Mouse (Mus musculus) c-Kit-negative CD71-positive TER-119-positive erythroid progenitor cells, embryonic 14.5 days (primary cell): ENCODE data around the gene Tssk6.
"Not testable (repeated sequence)": the region's sequence is repeated elsewhere in the genome, so short reads cannot be mapped to it uniquely, and the experiment has no call there.

Experiments
- DNase-seq: peaks from one replicate; pipeline ENCODE4 v3.0.0-alpha.2; 2013; ENCODE audit warnings: low read depth, low spot score

Gene Tssk6

DNA sequence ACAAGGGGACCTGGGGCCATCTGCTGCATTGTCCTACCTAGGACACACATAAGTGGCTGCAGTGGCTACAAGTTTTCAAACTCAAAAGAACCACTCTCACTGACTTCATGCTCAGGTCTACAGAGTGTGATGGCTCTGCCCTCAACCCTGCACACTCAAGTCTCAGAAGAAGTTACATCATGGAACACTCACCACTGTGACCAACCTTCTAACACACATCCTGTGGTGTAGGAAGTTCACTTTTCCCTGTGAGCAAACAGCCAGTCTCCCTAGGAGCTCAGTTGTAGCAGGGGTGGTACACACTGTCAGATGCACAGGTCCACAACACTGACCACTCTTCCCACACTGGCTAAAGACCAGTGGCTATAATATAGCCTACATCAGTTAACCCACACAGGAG lies 16.5 kb downstream of the Tssk6 start:
- DNase-seq = no peak

DNA sequence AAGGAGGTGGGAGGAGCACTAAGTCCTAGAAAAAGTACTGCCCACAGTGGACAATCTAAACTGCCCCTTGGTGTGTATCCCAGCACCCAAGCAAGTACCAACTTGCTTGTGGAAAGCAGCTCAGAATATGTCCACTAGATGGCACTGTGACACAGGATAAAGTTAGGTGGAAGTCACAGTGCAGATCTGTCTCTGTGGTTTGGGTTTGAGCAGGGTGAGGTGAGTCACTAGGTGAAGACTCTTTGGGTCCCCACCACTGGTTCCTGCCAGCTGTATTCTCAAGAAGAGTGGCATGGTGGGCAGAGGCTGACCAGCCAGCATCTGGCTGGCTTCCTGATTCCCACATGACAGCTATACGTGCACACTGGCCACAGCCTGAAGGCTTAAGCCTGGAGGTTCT lies 17.0 kb downstream of the Tssk6 start:
- DNase-seq = peak; percentile 81

DNA sequence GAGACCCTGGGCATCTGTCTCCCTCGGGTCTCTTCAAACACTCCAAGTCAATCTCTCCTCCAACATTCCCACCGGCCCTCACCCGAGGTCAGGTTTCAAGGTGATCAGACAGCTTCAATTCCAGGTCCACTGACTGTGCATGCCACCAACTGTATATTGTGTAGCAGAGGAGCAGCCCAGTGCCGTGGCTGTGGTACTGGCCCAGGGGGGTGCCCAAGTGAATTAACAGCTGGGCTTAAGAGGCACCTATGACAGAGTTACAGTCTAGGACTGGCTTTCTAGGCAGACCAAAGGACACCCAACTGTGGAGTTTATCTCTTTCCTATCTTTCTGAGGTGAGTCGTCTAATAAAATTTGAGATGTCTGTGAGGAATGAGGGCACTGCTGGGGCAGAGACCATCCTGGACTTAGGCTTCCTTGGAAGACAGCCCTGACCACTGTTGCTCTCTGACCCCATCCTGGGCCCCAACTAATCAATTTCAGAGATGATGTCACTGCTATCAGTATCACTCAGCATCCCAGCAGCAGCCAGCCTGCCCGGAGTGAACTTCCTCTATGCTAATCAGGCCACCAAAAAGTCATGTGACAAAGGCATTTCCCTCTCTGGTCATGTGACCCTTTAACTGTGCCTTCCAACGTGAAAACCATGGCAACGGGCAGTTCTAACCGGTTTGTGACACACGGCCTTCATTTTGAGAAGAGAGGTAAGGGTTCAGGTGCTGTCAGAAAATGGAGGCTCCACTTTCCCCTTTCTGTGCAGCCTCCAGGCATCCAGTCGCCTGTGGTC lies 18.1 kb downstream of the Tssk6 start:
- peak; percentile 60 for DNase-seq

DNA sequence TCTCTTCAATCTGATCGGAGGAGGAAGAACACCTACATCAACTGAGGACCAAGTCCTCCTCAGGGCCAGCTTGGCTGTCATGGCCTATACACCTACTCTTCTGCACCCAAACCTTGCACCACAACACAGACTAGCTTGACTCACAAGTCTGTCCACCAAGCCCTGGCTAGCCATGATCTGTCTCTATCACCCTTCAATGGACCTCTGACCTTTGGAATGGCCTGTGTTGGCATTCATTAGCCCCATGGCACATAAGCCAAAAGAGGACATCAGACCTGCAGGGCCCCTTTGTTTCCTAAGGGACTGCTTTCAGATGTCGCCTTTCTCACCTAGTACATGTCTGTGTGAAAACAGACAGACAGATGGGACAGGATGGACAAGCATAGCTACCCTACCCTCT lies 19.2 kb downstream of the Tssk6 start:
- no peak for DNase-seq

DNA sequence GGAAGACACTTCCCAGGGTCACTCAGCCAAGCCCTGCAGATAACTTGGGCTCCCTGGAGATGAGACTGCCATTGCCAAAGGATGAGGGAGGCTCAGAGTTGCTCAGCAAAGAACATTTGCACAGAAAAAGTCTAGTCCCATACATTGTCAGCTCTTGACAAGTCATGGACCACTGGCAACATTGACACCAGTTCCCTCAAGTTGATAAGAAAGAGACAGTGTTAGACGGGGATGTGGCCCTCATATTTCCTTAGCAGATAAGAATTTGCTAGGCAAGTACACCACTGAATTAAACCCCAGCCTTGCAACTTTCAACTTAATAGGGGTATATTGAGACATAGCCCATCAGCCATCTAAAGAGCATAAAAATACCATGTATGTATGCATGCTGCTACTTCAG lies 22.0 kb downstream of the Tssk6 start:
- no peak for DNase-seq

DNA sequence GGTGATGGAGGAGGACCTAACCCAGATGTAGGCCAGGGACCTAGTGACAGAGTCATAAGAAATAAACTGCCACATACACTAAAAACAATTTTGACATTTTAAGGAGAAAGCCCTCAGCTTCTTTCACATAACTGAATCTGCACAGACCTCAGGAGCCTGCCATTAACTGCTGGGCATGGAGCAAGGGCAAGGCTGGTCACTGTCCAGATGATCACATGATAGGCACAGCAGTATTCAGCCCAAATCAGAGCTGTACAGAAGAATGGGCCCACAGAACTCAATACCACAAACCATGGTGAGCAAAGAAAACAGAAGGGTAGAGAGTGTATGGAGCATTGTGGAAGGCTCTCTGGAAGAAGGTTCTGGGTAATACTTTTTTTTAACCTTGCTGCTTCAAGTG lies 24.9 kb downstream of the Tssk6 start:
- DNase-seq = no peak

DNA sequence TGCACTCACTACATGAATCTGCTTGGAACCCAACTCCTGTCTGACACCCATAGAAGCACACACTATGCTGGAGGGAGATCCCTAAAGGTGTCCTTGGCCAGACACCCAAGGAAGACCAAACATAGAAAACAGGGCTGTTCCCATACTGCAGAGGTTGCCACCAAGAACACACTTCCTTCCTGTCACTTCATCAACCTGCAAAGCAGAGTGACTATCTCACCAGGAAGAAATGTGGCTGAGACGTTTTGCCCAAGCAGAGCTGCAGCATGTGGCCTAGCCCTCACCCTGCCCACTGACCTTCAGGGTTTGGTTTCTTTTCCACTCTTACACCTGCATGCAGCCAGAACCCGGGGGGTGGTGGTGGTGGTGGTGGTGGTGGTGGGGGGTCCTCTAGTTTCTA lies 31.8 kb downstream of the Tssk6 start:
- DNase-seq = no peak

DNA sequence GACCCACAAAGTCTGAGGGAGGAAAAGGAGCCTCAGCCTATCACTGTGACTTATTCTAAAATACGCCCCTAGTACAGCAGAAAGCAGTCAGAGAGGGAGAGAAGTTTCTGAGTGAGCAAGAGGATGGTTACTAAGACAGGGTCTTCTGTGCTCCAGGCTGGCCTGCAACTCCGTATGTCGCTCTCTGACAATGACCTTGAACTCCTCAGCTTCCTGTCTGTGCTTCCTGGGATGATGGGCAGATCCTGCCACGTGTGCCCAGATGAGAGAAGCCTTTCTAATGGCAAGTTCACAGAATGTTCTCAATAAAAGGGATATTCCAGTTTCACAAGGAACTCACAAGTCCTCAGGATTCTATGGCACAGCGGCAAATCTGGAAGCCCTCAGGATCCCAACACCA lies 32.6 kb downstream of the Tssk6 start:
- DNase-seq = no peak

DNA sequence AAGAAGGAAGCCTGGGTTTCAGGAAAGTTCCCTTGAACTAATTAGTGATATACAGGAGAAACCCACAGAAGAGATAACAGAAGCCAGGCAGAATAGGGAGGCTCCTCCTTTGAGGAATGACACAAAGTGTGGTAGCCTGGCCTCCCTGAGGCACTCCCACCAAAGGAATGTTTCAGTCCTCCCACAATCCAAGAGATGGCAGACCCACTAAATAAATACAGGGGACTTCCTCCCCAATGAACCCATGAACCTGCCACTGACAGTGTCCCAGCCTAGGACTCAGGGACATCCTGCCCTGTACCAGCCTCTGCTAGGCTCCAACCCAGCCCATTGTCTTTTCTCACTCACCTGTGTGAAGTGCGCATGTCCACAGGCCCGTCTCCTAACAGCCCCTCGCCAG lies 33.4 kb downstream of the Tssk6 start:
- no peak for DNase-seq

DNA sequence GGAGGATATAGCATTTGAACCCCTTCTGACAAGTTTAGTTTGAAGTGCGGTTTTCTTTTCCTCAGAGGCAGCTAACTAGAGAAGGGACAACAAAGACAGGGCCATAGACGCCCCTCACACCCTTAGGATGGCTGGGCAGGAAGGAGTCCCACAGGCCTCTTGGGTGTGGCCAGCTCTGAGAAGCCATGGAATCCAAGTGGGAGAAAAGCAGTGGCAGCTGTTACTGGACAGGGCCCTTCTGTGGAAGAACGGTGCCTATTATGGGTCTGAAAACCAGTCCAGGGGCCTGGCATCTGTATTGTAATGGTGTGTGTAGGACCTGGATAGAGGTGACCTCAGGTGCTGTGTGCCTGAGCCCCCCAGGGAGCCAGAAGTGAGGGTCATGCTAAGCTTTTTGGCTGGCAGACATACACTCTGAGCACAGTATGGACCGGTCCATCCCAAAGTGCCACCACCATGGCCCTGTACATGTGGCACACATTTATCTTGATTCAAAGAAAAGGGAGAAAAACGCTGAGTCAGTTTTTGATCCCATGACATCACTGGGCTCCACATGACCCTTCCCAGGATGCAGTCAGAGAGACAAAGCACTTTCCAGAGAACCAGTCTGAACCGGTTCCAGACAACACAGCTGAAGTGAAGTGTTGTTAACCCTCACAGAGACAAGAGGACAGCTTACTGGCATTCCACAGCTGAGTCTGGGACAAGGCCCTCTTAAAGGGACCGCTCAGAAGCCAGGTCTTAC lies 34.2 kb downstream of the Tssk6 start:
- no peak for DNase-seq

DNA sequence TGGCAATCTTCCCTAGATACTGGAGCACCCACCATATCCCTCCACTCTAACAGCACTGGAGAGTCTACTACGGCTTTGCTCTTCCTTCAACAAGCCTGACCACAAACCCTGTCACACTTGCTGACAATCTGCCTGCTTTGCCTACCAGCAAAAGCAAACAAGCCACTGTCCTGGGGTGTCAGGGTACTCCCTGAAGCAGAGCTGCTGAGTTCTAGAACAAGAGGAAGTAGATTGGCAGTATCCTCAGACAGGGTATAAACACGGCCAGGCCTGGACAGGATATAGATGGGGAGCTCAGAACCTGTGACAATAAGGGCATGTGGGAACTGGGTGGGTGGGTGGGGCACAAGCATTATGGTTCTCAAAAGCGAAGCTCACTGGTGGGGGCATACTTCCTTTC lies 35.5 kb downstream of the Tssk6 start:
- no peak for DNase-seq

DNA sequence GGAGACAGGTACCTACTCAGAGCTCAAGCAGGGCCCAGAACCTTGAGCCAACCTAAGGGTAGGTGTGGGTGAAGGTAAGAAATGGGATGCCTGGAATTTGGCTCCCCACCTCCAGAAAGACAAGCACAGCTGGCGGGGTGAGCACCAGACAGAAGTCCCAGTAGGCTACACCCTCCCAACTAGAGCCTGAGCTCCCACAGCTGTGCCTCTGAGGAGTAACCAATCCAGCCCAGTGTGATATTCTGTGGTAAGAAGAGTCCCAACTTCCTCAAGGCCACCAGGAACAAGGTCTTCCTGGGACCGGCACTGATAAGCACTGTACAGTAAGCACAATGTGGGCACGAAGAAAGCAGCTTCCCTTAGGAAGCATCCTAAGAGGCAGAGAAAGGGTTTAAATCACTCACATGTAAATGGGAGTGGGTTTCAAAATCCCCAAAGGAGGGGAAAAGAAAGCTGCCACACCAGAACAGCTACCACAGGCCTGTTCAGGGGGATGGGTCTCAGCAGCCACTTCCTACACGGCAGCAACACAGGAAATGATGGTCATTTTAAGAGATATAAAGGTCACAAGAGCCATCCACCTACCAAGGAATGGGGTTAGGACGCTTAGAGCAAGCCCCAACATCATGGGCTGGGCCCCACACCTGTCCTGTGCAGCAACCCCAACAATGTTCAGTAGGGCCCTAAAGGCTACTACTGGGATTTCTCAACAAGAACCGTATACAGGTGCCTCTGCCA lies 36.4 kb downstream of the Tssk6 start:
- no peak for DNase-seq

DNA sequence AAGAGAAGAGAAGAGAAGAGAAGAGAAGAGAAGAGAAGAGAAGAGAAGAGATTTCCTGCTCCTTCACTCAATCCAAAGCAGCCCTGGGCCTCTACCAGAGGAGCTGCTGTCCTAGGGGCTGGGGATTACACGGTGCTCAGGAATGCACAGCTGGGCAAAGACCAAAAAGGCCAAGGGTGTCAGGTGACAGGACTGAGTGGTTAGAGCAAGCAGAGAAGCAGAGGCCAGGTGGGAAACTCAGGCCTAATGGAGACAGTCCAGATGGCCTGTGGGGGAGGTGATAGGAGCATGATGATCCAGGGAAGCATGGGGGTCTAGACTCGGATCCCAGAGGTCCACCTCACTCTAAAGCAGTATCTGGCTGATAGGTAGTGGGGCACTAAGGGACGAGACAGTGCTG lies 37.6 kb downstream of the Tssk6 start:
- no peak for DNase-seq

DNA sequence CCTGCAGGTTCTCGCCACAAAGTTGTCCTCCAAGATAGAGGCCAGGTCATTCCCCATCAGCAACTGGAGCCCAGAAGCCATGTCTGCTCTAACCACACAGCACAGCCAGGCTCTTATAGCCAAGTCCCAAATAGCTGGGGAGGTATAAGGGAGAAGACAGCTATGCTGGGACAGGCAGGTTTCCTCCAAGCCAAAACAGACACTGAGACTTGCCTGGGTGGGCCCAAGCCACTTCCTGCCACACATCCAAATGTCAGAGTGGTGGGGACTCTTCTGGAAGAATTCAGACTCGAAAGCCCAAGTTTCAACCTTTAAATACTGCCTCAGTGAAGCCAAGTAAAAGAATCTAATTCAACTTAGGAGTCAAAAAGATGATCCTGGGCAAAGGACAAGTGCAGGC lies 38.4 kb downstream of the Tssk6 start:
- DNase-seq = no peak

DNA sequence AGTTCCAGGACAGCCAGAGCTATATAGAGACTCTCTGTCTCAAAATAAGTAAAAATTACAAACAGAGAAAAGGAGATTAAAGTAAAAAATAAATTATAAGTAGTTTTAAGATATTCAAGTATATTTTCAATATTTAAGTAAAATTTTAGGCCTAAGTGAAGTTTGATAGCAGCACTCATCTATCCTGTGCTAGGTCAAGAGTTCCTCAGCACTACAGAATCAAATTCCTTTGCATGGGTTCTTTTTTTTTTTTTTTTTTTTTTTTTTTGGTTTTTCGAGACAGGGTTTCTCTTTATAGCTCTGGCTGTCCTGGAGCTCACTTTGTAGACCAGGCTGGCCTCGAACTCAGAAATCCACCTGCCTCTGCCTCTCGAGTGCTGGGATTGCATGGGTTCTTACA lies 40.5 kb downstream of the Tssk6 start:
- not testable (repeated sequence) for DNase-seq

DNA sequence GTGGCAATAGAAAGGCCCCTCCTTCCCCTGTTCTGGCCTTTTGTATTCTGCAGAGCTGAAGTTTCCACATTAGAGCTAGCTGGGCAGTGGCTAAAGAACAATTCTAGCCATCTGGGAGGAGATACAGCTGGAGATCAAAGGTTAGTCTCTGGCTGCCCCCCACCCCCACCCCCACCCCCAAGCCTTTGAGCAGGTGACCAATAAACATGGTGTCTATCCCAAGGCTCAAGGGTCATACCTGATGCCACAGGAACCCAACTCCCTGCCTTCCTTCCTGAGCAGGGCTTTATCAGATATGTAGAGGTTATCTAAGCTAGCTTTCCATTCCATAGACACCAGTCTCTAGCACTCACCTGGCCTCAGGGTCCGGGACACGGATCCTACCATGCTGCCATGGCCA lies 48.3 kb downstream of the Tssk6 start:
- no peak for DNase-seq
